Mouse (Mus musculus) left cerebral cortex, postnatal 36 days (tissue): ENCODE measurements at regions not wholly inside any gene's neighbourhood (a gene's known extent, or its start where the extent isn't known, plus 50 kb on each side); places are given as distances from the start of the nearest gene placed in this dataset.

ENCODE experiments used
- DNase-seq, 2 experiments: peaks; one replicate each; pipeline ENCODE4 v3.0.0; 2021 to 2022; ENCODE audit warnings: low spot score in 2 of 2, mixed read lengths in 1 of 2
- intact Hi-C: fragments of 180-260 bp; cut with DNase I; formaldehyde crosslinking; loops from one replicate; pipeline ENCODE4 v1.15.1; 2025

GRCm38 (mm10) chr8:92077611-92078010 is 275.7 kb upstream of the Irx3 start:
- no peak for DNase-seq
- intact Hi-C loops = no loop called here

DNA sequence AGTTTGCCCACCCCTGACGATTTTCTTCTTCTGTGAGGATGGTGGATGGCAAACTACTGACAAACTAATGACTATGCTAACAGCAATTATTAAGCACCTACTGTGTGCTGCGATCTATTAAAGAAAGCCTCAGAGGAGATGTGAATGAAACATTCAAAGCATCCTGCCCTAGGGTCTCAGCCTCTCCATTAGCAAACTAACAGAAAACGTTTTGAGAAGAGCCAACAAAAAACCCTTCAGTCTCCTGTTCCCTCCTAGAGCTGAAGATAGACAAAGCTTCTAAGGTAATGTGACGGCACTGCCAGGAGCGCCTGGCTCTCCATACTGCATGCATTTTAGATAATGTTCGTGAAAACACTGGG is 270.4 kb upstream of the Irx3 start:
- intact Hi-C loops = no loop called here
- DNase-seq = no peak

- DNase-seq = no peak
- intact Hi-C loops = no loop called here
Observed at GRCm38 (mm10) chr8:92071305-92072253, 269.7 kb upstream of the Irx3 start.

DNA sequence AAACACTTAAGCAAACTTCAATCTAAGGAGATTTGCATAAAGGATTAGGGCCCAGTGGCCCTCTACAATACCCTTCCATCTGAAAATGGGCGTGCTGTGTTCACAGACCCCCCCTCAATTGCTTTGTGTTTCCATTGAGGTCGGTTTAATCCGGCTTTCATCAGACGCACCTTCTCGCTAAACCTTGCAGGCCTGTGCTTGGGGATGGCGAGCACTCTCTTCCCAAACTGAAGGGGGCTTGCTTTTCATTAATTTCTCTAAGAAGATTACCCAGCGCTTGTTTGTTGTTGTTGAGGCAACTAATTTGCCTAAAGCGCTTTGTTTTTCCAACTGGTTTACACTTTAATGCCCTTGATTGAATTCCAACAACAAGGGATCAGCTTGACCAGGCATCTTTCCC is 268.8 kb upstream of the Irx3 start:
- no peak for DNase-seq
- intact Hi-C loops = no loop called here

- intact Hi-C loops = no loop called here
Observed at GRCm38 (mm10) chr8:92066435-92066834, 264.6 kb upstream of the Irx3 start.

DNA sequence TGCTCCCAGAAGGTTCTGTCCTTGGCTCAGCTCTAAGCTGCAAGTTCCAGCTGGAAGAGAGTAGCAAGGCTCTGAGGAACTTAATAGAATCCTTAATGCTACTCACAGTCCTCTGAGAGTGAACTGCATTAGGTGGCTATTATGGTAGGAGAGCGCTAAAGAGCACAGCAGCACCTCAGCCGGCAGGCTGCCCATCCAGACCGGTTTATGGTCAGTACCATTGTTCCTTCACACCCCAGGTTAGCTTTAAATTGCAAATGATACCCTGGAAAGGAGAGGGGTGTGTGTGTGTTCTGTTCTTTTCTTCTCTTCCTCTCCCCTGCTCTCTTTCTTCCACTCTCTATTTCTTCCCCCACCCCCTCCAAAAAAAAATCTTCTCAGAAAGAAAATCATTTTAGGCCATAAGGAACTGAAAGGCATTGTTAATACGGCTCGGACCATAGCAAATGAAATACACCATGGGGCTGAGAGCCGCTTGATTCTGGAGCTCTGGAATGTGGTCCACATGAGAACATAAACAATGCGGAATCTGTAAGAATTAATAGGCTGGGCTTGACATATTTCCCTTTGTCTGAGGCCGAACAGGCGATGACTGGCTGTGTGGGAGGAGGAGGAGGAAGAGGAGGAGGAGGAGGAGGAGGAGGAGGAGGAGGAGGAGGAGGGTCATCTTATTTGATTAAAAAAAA is 263.8 kb upstream of the Irx3 start:
- intact Hi-C loops = no loop called here
- no peak for DNase-seq

More at GRCm38 (mm10) chr8:92066435-92066834, 264.6 kb upstream of the Irx3 start:
- no peak for DNase-seq

GRCm38 (mm10) chr8:92064971-92065370 is 263.1 kb upstream of the Irx3 start:
- intact Hi-C loops = no loop called here
- DNase-seq = no peak

- intact Hi-C loops = no loop called here
- no peak for DNase-seq
Observed at GRCm38 (mm10) chr8:92064175-92064821, 262.4 kb upstream of the Irx3 start.

- no peak for DNase-seq
- intact Hi-C loops = no loop called here
Observed at GRCm38 (mm10) chr8:92063333-92063732, 261.5 kb upstream of the Irx3 start.

GRCm38 (mm10) chr8:92059471-92059870 is 257.6 kb upstream of the Irx3 start:
- intact Hi-C loops = no loop called here
- DNase-seq = no peak

DNA sequence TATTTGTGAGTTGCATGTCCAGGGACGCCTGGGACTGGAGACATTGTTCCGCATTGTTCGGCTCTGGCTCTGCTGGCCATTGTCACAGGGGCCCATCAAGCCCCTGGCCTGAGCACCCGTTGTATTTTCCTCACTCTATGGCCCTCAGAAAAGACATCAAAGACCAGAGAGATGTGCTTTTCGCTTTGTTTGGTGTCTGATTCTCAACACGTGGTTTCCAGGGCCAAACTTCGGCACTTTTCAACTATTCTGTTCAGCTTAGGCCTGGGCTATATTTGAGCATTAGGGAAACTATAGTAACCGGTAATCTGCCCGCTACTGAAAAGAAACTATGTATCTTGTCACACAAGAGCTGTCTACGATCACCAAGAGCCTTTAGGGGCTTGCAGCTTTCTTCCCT is 257.1 kb upstream of the Irx3 start:
- DNase-seq = no peak
- intact Hi-C loops = no loop called here

- DNase-seq = no peak
- intact Hi-C loops = no loop called here
Observed at GRCm38 (mm10) chr8:92057857-92058256, 256.0 kb upstream of the Irx3 start.

DNA sequence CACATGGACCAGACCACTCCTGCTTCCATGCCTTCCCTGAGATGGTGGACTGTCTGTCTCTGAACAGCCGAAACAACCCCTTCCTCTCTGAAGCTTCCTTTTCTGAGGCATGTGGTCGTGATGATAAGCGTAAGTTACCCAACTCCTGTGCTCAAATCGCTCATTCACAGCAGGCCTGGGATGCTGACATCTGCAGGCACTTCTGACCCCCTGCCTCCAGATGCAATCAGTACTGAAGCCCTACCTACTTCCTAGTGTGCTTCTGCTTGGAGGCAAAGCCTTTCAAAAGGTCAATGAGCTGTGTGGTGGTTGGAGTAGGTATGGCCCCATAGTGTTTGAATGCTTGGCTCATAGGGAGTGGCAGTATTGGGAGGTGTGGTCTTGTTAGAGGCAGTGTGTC is 253.7 kb upstream of the Irx3 start:
- no peak for DNase-seq
- intact Hi-C loops = no loop called here

- intact Hi-C loops = no loop called here
- DNase-seq = no peak
Observed at GRCm38 (mm10) chr8:92044695-92045094, 242.8 kb upstream of the Irx3 start.

GRCm38 (mm10) chr8:92042951-92043350 is 241.1 kb upstream of the Irx3 start:
- DNase-seq = no peak
- intact Hi-C loops = no loop called here

- DNase-seq = no peak
- intact Hi-C loops = no loop called here
Observed at GRCm38 (mm10) chr8:92029954-92030353, 228.1 kb upstream of the Irx3 start.

- DNase-seq = no peak
- intact Hi-C loops = no loop called here
Observed at GRCm38 (mm10) chr8:92029516-92029915, 227.6 kb upstream of the Irx3 start.

DNA sequence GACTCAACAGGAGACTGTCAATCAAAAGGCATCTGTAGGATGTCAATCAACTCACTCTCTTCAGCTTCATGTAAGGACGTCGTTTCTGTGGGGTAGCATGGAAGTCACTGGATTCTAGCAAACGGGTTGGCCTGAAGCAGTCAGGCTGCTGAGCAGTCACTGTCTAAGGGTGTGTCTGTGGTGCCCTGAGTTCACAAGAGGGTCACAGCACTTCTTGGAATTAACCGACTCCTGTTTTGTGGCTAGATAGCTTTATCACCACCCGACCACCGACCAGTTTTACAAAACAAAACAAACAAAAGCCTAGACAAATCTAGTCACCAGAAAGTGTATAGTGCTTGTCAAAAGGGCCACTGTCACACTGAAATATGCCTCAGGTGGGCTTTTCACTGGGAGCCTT is 226.4 kb upstream of the Irx3 start:
- intact Hi-C loops = no loop called here
- DNase-seq = no peak

DNA sequence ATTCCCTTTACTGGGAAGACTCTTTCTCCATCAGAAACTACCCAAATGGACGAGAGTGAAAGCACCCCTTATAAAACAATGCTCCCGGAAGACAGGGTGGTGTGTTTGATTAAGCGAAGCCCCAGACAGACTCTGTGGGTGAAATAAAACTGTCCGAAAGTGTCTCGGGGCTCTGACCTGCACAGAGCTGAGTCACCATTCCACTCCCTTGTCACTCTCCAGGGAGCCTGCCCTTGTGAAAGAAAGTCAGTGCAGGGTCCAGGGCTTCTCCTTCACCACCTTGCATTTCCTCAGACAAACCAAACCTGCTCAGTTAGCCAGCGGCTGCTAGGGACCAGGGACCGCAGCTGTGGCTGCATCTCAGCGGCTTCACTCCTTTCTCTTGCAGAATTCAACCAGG is 222.3 kb upstream of the Irx3 start:
- intact Hi-C loops = no loop called here
- no peak for DNase-seq

- intact Hi-C loops = no loop called here
- no peak for DNase-seq
Observed at GRCm38 (mm10) chr8:92021521-92021920, 219.7 kb upstream of the Irx3 start.

GRCm38 (mm10) chr8:92014704-92015103 is 212.8 kb upstream of the Irx3 start:
- intact Hi-C loops = no loop called here
- DNase-seq = no peak
